Mouse (Mus musculus): ENCODE data around the gene Myl6.
"Not testable (repeated sequence)": the region's sequence is repeated elsewhere in the genome, so short reads cannot be mapped to it uniquely, and the experiment has no call there.

Gene Myl6

DNA sequence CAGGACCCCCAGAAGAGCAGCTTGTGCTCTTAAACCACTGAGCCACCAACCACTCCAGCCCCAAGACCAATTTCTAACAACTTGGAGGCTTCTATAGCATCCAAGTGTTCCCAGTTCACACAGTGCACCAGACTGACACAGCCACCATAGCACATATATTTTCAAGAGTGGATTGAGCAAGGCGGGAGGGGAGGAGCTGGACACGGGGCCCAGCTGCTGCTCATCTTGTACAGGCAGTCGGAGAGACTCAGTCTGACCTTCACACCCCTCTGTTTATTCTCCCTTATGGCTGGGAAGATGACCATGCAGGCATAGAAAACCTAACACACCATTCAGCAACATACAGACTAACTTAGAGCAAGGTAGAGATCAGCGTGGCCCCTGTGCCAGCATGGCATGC lies 15.9 kb upstream of the Myl6 start:
- no peak for DNase-seq (ENCODE audit: low spot score in 2 of 2)

- no peak for DNase-seq (ENCODE audit: low spot score in 2 of 2)
These were observed 15.3 kb upstream of the Myl6 start for GRCm38 (mm10) chr10:128509203-128509602.

DNA sequence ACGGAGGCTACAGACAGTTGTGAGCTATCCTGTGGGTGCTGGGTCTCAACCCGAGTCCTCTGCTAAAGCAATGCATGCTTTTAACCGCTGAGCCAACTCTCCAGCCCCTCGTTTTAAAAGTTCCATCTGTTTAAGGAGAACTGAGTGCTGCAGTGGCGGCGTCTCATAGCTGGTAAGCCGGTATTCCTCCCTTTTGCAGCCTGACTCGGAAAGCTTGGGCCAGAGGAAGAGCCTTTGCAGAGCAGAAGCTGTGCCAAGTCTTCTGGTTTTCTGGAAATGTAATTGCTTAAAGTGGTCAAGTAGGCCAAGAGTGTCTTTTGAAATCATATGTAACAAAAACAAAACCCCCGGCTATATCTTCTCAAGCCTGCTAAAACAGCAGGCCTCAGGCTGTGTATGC lies 14.3 kb upstream of the Myl6 start:
- no peak for DNase-seq (ENCODE audit: low spot score in 2 of 2)

DNA sequence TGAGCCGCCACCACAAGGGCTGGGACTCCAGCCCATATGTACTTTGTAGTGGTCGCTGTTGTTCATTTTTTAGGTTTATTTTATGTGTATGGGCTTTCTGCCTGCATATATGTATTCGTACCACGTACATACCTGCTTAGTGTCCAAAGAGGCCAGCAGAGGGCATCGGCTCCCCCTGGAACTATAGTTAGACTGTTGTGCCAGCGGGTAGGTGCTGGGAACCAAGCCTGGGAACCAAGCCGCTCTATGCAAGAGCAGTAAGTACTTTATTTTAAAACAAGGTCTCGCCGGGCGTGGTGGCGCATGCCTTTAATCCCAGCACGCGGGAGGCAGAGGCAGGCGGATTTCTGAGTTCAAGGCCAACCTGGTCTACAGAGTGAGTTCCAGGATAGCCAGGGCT lies 12.0 kb upstream of the Myl6 start:
- no peak for DNase-seq (ENCODE audit: low spot score in 2 of 2)

DNA sequence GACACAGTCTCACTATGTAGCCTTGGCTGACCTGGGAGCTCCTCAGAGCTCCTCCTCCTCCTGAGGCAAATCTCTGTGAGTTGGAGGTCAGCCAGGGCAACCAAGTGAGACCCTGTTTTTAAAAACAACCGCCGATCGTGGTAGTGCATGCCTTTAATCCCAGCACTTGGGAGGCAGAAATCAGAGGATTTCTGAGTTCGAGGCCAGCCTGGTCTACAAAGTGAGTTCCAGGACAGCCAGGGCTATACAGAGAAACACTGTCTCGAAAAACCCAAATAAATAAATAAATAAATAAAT lies 11.4 kb upstream of the Myl6 start:
- not testable (repeated sequence) for DNase-seq (ENCODE audit: low spot score in 2 of 2)

DNA sequence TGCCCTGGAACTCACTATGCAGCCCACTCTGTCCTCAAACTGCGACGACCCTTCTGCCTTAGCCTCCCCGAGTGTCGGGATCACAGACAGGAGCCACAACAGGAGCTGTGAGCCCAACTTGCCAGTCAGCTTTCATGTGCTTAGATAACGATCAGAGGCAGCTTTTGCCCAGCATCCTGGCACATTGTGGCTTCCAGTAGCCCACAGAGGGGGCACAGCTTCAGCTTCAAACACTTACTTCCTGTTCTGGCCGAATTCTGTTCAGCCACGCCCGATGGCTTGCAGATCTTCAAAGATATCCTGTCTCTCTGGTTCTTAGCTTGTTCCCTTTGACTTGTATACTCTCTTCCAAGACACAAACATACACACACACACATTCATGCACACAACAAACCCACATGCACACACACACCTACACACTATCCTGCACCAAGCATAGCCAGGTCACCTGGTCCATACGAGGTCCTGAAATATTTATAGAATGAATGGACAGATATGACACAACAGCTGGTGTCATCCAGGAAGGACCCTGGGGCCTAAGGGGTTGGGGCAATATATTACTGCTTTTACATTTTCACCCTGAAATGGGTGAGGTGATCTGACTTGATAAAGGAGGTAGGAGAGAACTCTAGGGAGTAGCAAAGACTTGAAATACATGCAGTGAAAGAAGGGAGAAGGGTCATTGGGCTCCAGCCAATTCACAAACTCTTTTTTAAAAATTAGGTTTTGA lies 10.9 kb upstream of the Myl6 start:
- DNase-seq (ENCODE audit: low spot score in 2 of 2): no peak

DNA sequence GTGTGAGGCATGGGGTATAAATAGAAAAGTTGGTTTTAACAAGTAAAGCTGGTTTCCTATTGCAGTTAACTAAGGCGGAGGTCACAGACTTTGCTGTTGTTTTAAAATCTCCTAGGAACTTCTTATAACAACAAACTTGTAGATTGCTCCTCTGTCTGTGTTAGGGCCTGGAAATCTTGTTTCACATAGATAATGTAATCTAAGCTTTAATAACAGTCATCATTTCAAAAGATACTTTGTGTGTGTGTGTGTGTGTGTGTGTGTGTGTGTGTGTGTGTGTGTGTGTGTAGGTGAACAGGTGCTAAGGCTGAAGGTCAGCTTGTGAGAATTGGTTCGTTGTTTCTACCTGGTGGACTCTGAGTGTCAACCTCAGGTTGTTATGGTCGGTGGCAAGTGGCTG lies 10.1 kb upstream of the Myl6 start:
- no peak for DNase-seq (ENCODE audit: low spot score in 2 of 2)

GRCm38 (mm10) chr10:128503532-128503931 lies 9.6 kb upstream of the Myl6 start:
- no peak for DNase-seq (ENCODE audit: low spot score in 2 of 2)

DNA sequence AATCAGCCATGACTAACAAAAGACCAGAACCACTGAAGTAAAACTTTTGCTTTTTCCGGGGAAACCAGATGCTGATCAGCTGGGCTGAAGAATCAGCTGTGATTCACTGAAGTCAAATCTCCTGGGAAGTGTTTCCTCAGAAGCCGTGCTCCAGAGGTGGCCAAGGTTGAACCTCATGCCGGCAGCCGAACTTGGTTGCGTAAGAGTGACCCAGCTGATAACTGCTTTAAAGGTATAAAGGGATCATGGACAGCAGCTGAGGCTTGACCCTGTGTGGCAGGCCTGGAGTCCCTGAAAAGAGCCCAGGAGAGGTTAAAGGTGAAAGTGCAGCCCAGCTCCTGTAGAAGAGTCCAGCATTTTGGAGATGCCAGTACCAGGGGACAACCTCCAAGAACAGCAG lies 8.4 kb upstream of the Myl6 start:
- no peak for DNase-seq (ENCODE audit: low spot score in 2 of 2)

DNA sequence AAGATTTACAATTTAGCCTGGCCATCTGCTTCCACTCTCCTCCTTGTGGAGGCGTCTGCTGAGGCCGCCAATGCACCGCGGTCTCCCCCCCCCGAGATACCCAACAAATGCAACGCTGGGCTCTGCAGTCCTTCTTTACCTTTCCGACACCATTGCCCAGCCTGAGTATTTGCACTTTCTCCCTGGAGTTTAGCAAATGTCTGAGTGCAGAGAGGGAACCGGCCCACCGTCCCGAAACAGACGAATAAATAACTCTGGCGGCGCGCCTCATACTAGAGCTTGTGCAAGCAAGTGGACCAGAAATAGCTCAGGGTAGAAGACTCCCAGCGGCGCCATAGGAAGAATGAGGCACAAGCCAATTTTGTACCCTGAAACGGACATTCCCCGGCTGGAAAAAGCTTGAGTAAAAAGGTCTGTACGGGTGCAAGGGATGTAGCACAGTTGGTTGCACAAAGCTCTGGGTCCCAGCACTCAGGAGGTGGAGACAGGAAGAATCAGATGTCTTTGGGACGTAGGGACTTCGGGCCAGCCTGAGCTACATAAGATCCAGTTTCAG lies 5.2 kb upstream of the Myl6 start:
- DNase-seq (ENCODE audit: low spot score in 2 of 2): peak; percentile 63 to 73

- DNase-seq (ENCODE audit: low spot score in 2 of 2): peak; percentile 95
These were observed 4.6 kb upstream of the Myl6 start, which contains the start of gene Myl6b for GRCm38 (mm10) chr10:128498590-128498989. TSS of gene Myl6b (minus strand) at chr10:128498685.

DNA sequence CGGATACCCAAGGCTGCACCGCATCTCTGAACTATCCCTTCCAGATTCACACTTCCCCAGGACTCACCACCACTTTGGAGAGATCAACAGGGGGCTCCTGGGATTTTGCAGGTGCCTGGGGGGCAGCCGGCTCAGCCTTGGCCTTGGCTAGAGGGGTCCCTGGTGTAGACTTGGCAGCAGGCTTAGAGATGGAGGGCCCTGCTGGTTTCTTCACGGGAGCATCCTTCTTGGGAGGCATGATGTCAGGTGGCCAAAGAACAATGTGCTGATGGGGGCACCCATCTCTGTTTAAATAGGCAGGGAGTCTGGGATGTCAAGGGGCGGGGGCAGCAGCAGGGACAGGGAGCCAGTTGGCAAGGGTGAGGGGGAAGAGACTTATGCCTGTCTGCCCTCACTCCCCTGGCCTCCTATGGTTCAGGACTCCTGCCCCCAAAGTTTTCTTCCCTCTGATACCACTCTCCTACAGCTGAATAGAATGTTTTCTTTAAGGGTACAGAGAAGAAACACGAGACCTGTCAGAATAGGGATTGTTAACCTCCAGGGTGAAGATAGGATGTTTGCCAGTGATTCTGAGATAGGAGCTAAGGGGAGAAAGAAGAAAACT lies 3.3 kb upstream of the Myl6 start:
- no peak for DNase-seq (ENCODE audit: low spot score in 2 of 2)

DNA sequence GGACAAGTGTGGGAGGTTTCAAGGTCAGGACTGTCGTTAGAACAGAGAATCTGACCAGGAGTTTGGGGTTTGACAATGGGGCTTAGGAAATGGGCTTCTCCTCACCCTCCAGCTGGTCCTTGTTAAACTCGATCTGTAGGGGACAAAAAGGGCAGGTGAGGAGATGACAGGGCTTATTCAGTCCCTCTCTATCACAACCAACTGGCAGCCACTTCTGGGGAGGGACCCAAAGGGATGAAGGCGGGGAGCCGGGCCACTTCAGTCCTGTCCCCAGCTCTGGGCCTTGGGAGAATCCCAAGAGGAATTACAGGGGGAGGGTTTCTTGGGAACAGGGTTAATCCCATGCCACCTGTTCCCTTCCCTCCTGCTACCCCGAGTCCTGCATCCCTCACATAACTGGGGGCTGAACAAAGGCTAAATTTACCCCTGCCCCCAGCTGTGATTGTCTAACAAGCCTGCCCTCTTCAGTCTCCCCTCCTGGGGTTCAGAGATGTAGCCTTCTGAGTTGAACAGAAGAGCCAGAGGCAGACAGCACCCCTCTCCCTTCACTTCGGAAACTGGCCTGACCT lies 2.6 kb upstream of the Myl6 start:
- DNase-seq (ENCODE audit: low spot score in 2 of 2): no peak

- DNase-seq (ENCODE audit: low spot score in 2 of 2): no peak
These were observed 2.0 kb upstream of the Myl6 start for GRCm38 (mm10) chr10:128495903-128496302.

DNA sequence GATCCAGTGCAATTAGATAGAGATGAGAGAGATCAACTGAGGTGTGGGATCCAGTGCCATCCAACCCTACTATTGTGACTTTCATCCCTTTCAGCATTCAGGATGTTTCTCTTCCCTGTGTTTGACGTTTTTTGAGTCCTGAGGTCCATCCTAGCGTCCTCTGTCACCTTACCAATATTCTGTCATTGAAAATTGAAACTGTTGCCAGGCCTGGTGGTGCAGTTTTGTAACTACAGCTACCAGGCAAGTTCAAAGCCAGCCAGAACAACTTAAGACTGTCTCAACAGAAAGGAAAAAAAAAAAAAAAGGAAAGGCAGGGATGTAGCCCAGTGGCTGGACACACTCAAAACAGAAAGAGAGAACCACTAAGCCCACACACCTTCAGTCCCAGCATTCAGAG lies 1.3 kb upstream of the Myl6 start:
- no peak for DNase-seq (ENCODE audit: low spot score in 2 of 2)

DNA sequence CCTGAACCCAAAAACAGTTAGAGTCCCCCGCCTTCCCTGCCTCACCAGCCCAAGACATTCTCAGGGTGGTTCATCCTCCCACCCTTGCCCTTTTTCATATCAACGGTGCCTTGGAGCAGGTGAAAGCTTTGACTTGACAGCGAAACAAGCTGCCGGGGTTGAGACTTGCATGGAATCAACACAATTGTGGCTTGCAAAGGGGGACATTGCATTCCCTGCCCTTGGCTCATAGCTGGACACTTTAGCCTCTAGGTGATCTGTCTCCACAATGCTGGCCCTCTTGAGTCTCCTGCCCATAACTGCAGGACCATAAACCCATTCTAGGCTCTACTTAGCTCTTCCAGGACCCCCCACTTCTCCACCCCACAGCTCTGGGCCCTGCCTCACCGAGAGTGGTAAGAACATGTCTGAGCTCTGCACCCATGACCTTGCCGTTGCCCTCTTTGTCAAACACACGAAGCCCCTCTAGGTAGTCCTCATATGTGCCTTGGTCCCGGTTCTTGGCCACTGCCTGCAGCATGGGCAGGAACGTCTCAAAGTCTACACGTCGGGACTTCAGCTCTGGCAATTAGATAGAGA lies 811 bp upstream of the Myl6 start:
- no peak for DNase-seq (ENCODE audit: low spot score in 2 of 2)

- DNase-seq (ENCODE audit: low spot score in 2 of 2): peak in 1 of 2 experiments; percentile 26
These were observed 638 bp downstream of the Myl6 start for GRCm38 (mm10) chr10:128493319-128493694.

DNA sequence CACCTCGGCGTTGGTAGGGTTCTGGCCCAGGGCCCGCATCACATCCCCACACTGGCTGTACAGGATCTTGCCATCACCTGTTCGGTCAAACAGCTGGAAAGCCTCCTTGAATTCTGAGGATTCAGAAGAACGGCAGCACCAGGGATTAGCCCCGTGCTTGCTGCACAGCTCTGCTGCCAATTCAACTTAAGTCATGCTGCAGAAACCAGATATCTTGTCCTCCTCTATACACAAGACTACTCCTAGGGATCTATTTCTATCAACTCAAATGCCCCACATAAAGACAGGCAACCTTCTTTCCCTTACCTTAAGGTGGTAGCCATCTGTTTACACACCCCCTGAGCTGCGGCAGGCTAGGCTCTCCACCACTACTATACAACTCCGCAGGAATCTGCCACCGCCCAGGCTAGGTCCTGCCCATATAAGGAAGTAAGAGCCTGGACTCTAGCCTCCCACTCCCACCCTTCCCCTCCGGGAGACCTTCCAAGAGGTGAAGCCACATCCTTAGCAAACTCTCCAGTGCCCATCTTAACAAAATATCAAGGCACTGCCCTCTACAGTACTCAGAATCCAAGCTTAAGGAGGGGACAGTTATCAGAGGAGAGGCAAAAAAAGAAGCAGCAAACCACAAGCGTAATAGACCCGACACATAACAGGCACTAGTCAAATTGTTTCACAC lies 1.2 kb downstream of the Myl6 start:
- peak; percentile 70 to 71 for DNase-seq (ENCODE audit: low spot score in 2 of 2)

- not testable (repeated sequence) for DNase-seq (ENCODE audit: low spot score in 2 of 2)
These were observed 1.9 kb downstream of the Myl6 start for GRCm38 (mm10) chr10:128492051-128492450.

- no peak for DNase-seq (ENCODE audit: low spot score in 2 of 2)
These were observed 2.5 kb downstream of the Myl6 start for GRCm38 (mm10) chr10:128491495-128491894.

GRCm38 (mm10) chr10:128490912-128491311 lies 3.0 kb downstream of the Myl6 start:
- no peak for DNase-seq (ENCODE audit: low spot score in 2 of 2)

GRCm38 (mm10) chr10:128490232-128490631 lies 3.7 kb downstream of the Myl6 start:
- DNase-seq (ENCODE audit: low spot score in 2 of 2): peak in 1 of 2 experiments; percentile 33

All from right cerebral cortex, adult 2 months (tissue).